Mouse (Mus musculus): ENCODE measurements around the gene Dera.

GRCm38 (mm10) chr6:137754857-137755232 is 499 bp downstream of the Dera start:
- TF ChIP-seq CTCF (IDR thresholded peaks at IDR 0.05; ENCODE audit: low read depth) (no peak), EP300 (optimal IDR thresholded peaks at IDR 0.05) (no peak)
